Comparison of ENCODE assay signal across 18 mouse cellular contexts in the genomic region with DNA sequence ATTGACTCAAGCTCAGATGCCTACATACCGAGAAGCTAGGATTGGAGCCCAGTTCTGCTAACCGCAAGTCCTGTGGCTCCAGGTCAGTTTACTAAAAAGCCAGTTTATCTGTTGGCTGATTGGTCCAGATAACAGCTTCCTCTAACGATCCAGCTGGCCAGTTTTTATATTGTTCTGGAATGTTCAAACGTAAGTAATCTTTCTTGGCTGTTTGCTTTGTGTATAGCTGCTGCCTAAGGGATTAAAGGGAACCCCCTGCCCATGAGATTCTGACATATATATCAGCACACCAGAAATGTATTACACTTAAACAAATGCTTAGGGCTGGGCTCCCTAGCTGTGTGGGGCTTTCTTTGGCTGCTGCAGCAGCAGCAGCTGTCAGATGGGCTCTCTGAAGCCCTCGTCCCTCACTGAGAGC. TPM values are rescaled to one million over a fixed set of nuclear protein-coding genes. Genes with fewer than 3 reads are reported as not detected.
A peak's percentile ranks its signal among the peaks of the same experiment; 100 is the strongest.
DNase-seq lines count a peak whose midpoint lies in the region; ATAC-seq and TF ChIP-seq lines count a peak whose summit lies in the region.
"Had no signal": no experiment of that assay in that cellular context is flagged by ENCODE, and none has a peak within 500 bp of the region (broad histone marks: within the 10 kb centered on the region; RNA-seq: fewer than 3 reads in every experiment).

No protein-coding gene starts in this region.

- 45% methylated on average over 5 of the region's 5 CpGs for WGBS in kidney, postnatal 0 days

- H3K4me1 ChIP-seq in kidney, postnatal 0 days (replicated peaks; ENCODE audit: insufficient read depth, low read length), result no peaks in the 10 kb centered on the region
- H3K4me1 ChIP-seq: midbrain, embryonic 15.5 days had no signal

- DNase-seq in kidney, postnatal 0 days (ENCODE audit: low spot score), result peak; percentile 41
- no peak for DNase-seq in kidney, adult 9 months
- DNase-seq in 3T3-L1 (ENCODE audit: low read depth, low spot score), result peak; percentile 68
- peak; percentile 31 for DNase-seq in brain, embryonic 14.5 days (ENCODE audit: low read depth)
- peak; percentile 44 for DNase-seq in retina, embryonic 14.5 days (ENCODE audit: low spot score)
- no peak for DNase-seq in natural killer cell, adult 2 months (ENCODE audit: low spot score in 2 of 2)
- DNase-seq in right cerebral cortex, postnatal 4 days, result no peak
- DNase-seq: B cell, adult 2 months; cerebellum, adult 9-11 months; heart, postnatal 4 days; kidney, adult 2 months; right cerebral cortex, postnatal 14 days; thymus, adult 2 months had no signal

- no peak overlapping the region for H3K4me2 ChIP-seq in kidney, postnatal 0 days (ENCODE audit: low read length)
- H3K4me2 ChIP-seq: forebrain, embryonic 13.5 days; midbrain, embryonic 15.5 days had no signal

- H3K9me3 ChIP-seq in kidney, postnatal 0 days (replicated peaks; ENCODE audit: low read length), result no peaks in the 10 kb centered on the region
- H3K9me3 ChIP-seq: forebrain, embryonic 13.5 days; midbrain, embryonic 15.5 days had no signal

- no peak for TF ChIP-seq CTCF in kidney, postnatal 0 days (IDR thresholded peaks at IDR 0.05; ENCODE audit: low read depth)
- no peak for TF ChIP-seq CTCF in brain, embryonic 14.5 days (IDR thresholded peaks at IDR 0.05; ENCODE audit: borderline replicate concordance, extremely low read depth, insufficient read depth, insufficient read length)

- ATAC-seq in kidney, postnatal 0 days (replicated peaks; ENCODE audit: low FRiP score, low read depth), result no peak
- no peak for ATAC-seq in granulocyte monocyte progenitor cell, adult 5-6 weeks (replicated peaks; ENCODE audit: poor library complexity, severe bottlenecking)
- ATAC-seq: forebrain, embryonic 13.5 days; hindbrain, embryonic 16.5 days; midbrain, embryonic 15.5 days had no signal

- TF ChIP-seq POLR2A in brain, embryonic 14.5 days (IDR thresholded peaks at IDR 0.05; ENCODE audit: borderline replicate concordance, extremely low read depth, insufficient read depth, insufficient read length, poor library complexity, severe bottlenecking), result no peak

- no peaks in the 10 kb centered on the region for H3K27me3 ChIP-seq in kidney, postnatal 0 days (ENCODE audit: insufficient read depth, low read length)
- H3K27me3 ChIP-seq: forebrain, embryonic 13.5 days; midbrain, embryonic 15.5 days had no signal

- H3K36me3 ChIP-seq in kidney, postnatal 0 days (ENCODE audit: insufficient read depth, low read length), result no peaks in the 10 kb centered on the region
- H3K36me3 ChIP-seq: midbrain, embryonic 15.5 days had no signal

- no peak overlapping the region for H3K9ac ChIP-seq in kidney, postnatal 0 days (ENCODE audit: low read depth, low read length)
- H3K9ac ChIP-seq: forebrain, embryonic 13.5 days; liver, embryonic 14.5 days; midbrain, embryonic 15.5 days had no signal

- H3K27ac ChIP-seq in kidney, postnatal 0 days, result no peak overlapping the region
- H3K27ac ChIP-seq: forebrain, embryonic 13.5 days; liver, embryonic 14.5 days; midbrain, embryonic 15.5 days had no signal

- H3K4me3 ChIP-seq in kidney, postnatal 0 days (replicated peaks; ENCODE audit: low read depth, low read length), result no peak overlapping the region
- H3K4me3 ChIP-seq: forebrain, embryonic 13.5 days; midbrain, embryonic 15.5 days had no signal

RNA-seq across cellular contexts. Expression of a gene that starts 13.7 kb away (rescaled TPM):
- 41.9 and 42.0 TPM in 2 replicates for polyA plus RNA-seq in kidney, postnatal 0 days (2015; fragmentation: Nextera tagmentation; extraction: Ambion mirVana)
- 2.3 and 3.0 TPM in 2 replicates for polyA plus RNA-seq in brain, embryonic 14.5 days (2012; rRNA removed)
- total RNA-seq in granulocyte monocyte progenitor cell, adult 5-6 weeks (2014; fragmentation: Nextera tagmentation), result 20.8 and 21.8 TPM in 2 replicates
- total RNA-seq in granulocyte monocyte progenitor cell, adult 5-6 weeks (2017), result 30.5 and 31.0 TPM in 2 replicates

Comparison
In these comparisons a context has a peak if more than half of its experiments do, and no peak if none do; other contexts are left out.
1. DNase-seq: peak in kidney, postnatal 0 days (single experiment), 3T3-L1 (single experiment), brain, embryonic 14.5 days (single experiment) and retina, embryonic 14.5 days (single experiment); none in kidney, adult 9 months (single experiment), natural killer cell, adult 2 months (0 of 2) and right cerebral cortex, postnatal 4 days (single experiment).
2. RNA of a gene that starts 13.7 kb away (polyA plus RNA-seq): 41.9 to 42.0 TPM in kidney, postnatal 0 days; 2.3 to 3.0 TPM in brain, embryonic 14.5 days; every median in the first group is over 10 times any median in the second.